Mouse (Mus musculus) limb, embryonic 10.5 days (tissue): ENCODE results near the gene Ctrl. TPM values are rescaled to one million over a fixed set of nuclear protein-coding genes. Genes with fewer than 3 reads are reported as not detected.
A peak's percentile ranks its signal among the peaks of the same experiment; 100 is the strongest.

Experiments used
- DNase-seq: peaks from one replicate; pipeline ENCODE4 v3.0.0-alpha.2; 2017; ENCODE audit warnings: low spot score
- H3K27ac ChIP-seq: fragments of 300-500 bp; sonication (generic); 2 replicates; pipeline ENCODE4 v1.5.1; 2016; ENCODE audit warnings: mild to moderate bottlenecking
- H3K27me3 ChIP-seq: fragments of 300-500 bp; sonication (generic); 2 replicates; pipeline ENCODE4 v1.6.1; 2016; ENCODE audit warnings: low read depth, mild to moderate bottlenecking; ENCODE audit not compliant: poor library complexity, severe bottlenecking
- H3K36me3 ChIP-seq: fragments of 300-500 bp; sonication (generic); 2 replicates; pipeline ENCODE4 v1.6.1; 2016; ENCODE audit warnings: mild to moderate bottlenecking, moderate library complexity
- H3K4me1 ChIP-seq: fragments of 300-500 bp; sonication (generic); 2 replicates; pipeline ENCODE4 v1.6.1; 2016
- H3K4me3 ChIP-seq: fragments of 300-500 bp; sonication (generic); 2 replicates; pipeline ENCODE4 v1.5.1; 2016; ENCODE audit warnings: mild to moderate bottlenecking, moderate library complexity
- H3K9me3 ChIP-seq: fragments of 300-500 bp; sonication (generic); replicated peaks from 2 replicates; pipeline ENCODE4 v1.6.1; 2016; ENCODE audit warnings: mild to moderate bottlenecking
- WGBS: fragments of 180-500 bp; shearing (Covaris S2); methylation state at CpG from one replicate; pipeline ENCODE4 v1.1.7; 2016; 5-methylcytosine and 5-hydroxymethylcytosine counted together
- polyA plus RNA-seq: library from polyadenylated mRNA; unstranded; fragments of >200 nt; fragmentation: Nextera tagmentation; extraction: Ambion mirVana; gene quantifications from 2 replicates; pipeline ENCODE4 v1.2.1, GENCODE M21; 2016

Ctrl gene
- polyA plus RNA-seq, 1 experiment from 2014 or later, result 2.0 TPM

GRCm38 (mm10) chr8:105961101-105961500, 27.4 kb upstream of the Ctrl start:
- WGBS, result 79% methylated on average over 14 of the region's 14 CpGs
- Histone ChIP-seq H3K4me1 (peaks cover 33% of the 10 kb centered on the region), H3K4me3 (no peak overlapping the region), H3K9me3 (no peaks in the 10 kb centered on the region), H3K36me3 (peaks cover 53% of the 10 kb centered on the region), H3K27ac (no peak overlapping the region), H3K27me3 (no peaks in the 10 kb centered on the region)
- DNase-seq, result no peak

DNA sequence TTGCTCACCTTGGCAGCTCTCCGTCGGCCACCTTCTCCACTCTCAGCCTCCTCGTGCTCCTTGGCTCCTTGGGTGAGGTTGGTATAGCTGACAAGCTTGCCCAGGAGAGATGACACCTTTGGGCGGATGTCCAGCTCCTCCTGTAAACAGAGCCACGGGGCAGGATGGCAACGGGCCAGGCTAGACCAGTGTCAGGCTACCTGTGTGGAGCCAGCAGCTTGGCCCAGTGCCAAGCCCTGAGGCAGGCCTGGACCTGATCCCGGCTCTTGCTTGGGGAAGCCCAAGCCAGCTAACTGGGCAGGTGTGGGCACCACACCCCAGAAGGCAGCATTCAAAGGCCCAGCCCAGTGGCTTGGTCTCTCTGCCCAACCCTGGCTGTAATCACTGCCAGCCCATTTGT, 25.7 kb upstream of the Ctrl start:
- Histone ChIP-seq H3K27me3 (no peaks in the 10 kb centered on the region), H3K4me3 (no peak overlapping the region), H3K9me3 (no peaks in the 10 kb centered on the region), H3K27ac (no peak overlapping the region), H3K36me3 (peaks cover 67% of the 10 kb centered on the region), H3K4me1 (peaks cover 16% of the 10 kb centered on the region)
- 94% methylated on average over 7 of the region's 7 CpGs for WGBS
- DNase-seq, result no peak

DNA sequence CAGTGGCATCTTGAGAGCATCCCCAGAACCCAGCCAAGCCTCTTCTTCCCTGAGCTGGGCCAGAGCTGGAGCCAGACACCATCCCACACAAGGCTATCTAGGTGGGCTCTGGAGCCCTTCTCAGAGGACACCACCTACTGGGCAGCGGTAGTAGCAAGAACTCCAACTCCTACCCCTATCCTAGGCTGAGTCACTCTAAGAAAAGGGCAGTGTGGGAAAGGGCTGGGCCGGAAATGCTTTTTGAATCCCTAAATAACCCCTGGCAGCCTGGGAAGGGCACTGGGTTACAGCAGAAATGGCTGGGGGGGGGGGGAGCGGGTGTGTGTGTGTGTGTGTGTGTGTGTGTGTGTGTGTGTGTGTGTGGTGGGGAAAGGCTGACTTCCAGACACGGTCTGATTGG, 24.2 kb upstream of the Ctrl start:
- Histone ChIP-seq H3K27me3 (no peaks in the 10 kb centered on the region), H3K9me3 (no peaks in the 10 kb centered on the region), H3K4me1 (peaks cover 7% of the 10 kb centered on the region), H3K27ac (no peak overlapping the region), H3K36me3 (peaks cover 78% of the 10 kb centered on the region), H3K4me3 (no peak overlapping the region)
- no peak for DNase-seq
- WGBS, result 67% methylated on average over 3 of the region's 4 CpGs

DNA sequence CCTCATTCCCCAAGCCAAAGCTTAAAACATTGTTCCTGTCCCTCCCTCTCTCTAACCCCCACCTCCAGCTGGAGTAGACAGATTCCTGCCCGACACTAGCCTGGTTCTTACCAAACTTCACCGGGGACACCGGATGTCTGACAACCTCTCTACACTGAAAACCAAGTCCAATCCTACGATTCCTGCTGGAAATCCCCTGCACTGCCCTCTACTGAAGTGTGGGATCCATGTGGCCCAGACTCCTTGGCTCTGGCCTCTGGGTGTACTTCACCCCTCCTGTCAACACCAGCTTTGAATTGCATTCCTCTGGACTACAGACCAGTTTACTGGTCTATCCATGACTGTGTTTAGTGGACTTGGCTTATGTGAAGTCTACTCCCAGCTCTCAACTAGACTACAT, 22.9 kb upstream of the Ctrl start:
- H3K27ac ChIP-seq, result no peak overlapping the region
- H3K9me3 ChIP-seq, result no peaks in the 10 kb centered on the region
- 92% methylated on average over 4 of the region's 4 CpGs for WGBS
- no peak for DNase-seq
- no peak overlapping the region for H3K4me3 ChIP-seq
- peaks cover 88% of the 10 kb centered on the region for H3K36me3 ChIP-seq
- H3K27me3 ChIP-seq, result no peaks in the 10 kb centered on the region
- peaks cover 8% of the 10 kb centered on the region for H3K4me1 ChIP-seq

- DNase-seq, result no peak
- Histone ChIP-seq H3K27ac (peak overlapping the region; percentile 22; the same call in 1 of the 2 replicates), H3K36me3 (peaks cover 93% of the 10 kb centered on the region)
Measured at GRCm38 (mm10) chr8:105951057-105951659, 17.5 kb upstream of the Ctrl start.

DNA sequence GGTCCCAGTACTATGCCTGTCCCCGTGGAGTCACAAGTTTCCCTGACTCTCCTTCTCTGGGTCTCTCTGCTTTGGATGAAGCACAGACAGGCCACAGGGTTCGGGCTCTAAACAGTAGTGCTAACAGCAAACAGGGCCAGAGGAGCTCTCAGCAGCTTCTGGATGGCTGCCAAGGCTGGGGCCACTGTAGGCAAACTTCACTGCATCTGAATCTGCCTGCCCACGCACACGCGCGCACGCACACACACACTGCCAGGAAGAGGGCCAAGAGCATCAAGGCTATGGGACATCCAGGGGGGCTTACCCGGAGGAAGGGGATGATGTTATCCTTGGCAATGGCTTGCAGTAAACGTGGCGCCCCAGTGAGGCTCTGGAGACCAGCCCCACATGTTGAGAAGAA, 15.7 kb upstream of the Ctrl start:
- 94% methylated on average over 10 of the region's 10 CpGs for WGBS
- H3K36me3 ChIP-seq, result peaks cover 96% of the 10 kb centered on the region
- peaks cover 12% of the 10 kb centered on the region for H3K4me1 ChIP-seq
- no peaks in the 10 kb centered on the region for H3K27me3 ChIP-seq
- no peak overlapping the region for H3K4me3 ChIP-seq
- DNase-seq, result no peak
- H3K27ac ChIP-seq, result no peak overlapping the region
- H3K9me3 ChIP-seq, result no peaks in the 10 kb centered on the region

More at GRCm38 (mm10) chr8:105951057-105951659, 17.5 kb upstream of the Ctrl start:
- whole genome bisulfite sequencing, result 60% methylated on average over 7 of the region's 7 CpGs
- no peaks in the 10 kb centered on the region for H3K9me3 ChIP-seq
- H3K27me3 ChIP-seq, result no peaks in the 10 kb centered on the region
- peaks cover 12% of the 10 kb centered on the region for H3K4me1 ChIP-seq
- no peak overlapping the region for H3K4me3 ChIP-seq

DNA sequence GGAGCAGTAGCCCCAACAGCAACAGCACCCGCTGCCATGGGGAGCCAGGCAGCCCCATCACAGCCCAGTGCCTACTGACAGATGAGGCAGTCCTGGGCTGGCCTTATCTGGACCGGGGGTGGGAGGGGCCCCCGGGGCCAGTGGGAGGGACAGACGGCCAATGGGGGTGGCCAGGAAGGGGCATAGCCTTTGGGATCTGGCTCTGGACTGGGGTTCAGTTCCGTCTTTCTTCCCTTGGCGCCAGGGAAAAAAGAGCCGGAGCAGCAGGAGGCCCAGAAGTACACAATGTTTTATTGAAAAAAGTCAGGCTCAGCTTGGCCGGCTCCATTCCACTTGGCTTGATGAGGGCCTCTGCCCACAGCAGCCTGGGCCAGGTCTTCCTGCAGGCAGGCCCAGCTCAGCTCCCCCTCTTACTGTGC, 9.7 kb upstream of the Ctrl start, which contains the start of gene Lcat:
Gene Lcat (minus strand): TSS at position 62 of the 419 bp plus-strand sequence.
- Histone ChIP-seq H3K27ac (no peak within 1 kb of the TSS), H3K27me3 (no peaks in the 10 kb centered on the region), H3K9me3 (no peaks in the 10 kb centered on the region), H3K36me3 (peaks cover 83% of the 10 kb centered on the region), H3K4me3 (no peak within 1 kb of the TSS), H3K4me1 (peaks cover 1% of the 10 kb centered on the region; the same call in 1 of the 2 replicates)
- WGBS, result 92% methylated on average over 8 of the region's 8 CpGs
- no peak for DNase-seq

- Histone ChIP-seq H3K4me1 (peaks cover 9% of the 10 kb centered on the region), H3K27ac (no peak overlapping the region), H3K27me3 (no peaks in the 10 kb centered on the region), H3K9me3 (no peaks in the 10 kb centered on the region), H3K4me3 (no peak overlapping the region), H3K36me3 (peaks cover 75% of the 10 kb centered on the region)
- DNase-seq, result no peak
- 94% methylated on average over 5 of the region's 5 CpGs for WGBS
Measured at GRCm38 (mm10) chr8:105942542-105942941, 8.9 kb upstream of the Ctrl start.

DNA sequence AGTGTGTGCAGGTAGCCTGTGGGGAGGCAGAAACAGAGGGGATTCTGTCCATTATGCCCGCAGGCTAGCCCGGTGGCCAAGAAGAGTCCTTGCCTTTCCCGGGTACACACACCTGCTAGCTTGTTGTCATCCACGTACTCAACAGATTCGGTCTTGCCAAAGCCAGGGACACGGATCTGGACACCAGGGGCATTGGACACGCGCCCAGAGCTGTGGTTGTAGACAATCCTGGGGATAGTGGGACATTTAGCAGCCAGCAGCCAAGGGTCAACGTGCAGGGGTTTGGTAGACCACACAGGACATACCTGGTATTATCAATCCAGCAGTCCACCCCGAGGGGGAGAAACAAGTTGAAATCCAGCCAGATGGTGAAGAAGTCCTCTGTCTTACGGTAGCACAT, 8.4 kb upstream of the Ctrl start:
- Histone ChIP-seq H3K27me3 (no peaks in the 10 kb centered on the region), H3K4me1 (peaks cover 14% of the 10 kb centered on the region), H3K9me3 (no peaks in the 10 kb centered on the region), H3K36me3 (peaks cover 70% of the 10 kb centered on the region), H3K27ac (no peak overlapping the region), H3K4me3 (no peak overlapping the region)
- WGBS, result 95% methylated on average over 11 of the region's 11 CpGs
- no peak for DNase-seq

GRCm38 (mm10) chr8:105938306-105938669, 4.6 kb upstream of the Ctrl start, which contains the start of gene Psmb10:
TSS of gene Psmb10 (minus strand) at chr8:105938444.
- peak within 1 kb of the TSS; percentile 89 for H3K27ac ChIP-seq
- DNase-seq, result peak; percentile 43
- H3K9me3 ChIP-seq, result no peaks in the 10 kb centered on the region
- H3K4me3 ChIP-seq, result peak within 1 kb of the TSS; percentile 83
- H3K4me1 ChIP-seq, result peaks cover 33% of the 10 kb centered on the region
- H3K36me3 ChIP-seq, result peaks cover 34% of the 10 kb centered on the region
- H3K27me3 ChIP-seq, result no peaks in the 10 kb centered on the region
- 37% methylated on average over 4 of the region's 4 CpGs for WGBS

DNA sequence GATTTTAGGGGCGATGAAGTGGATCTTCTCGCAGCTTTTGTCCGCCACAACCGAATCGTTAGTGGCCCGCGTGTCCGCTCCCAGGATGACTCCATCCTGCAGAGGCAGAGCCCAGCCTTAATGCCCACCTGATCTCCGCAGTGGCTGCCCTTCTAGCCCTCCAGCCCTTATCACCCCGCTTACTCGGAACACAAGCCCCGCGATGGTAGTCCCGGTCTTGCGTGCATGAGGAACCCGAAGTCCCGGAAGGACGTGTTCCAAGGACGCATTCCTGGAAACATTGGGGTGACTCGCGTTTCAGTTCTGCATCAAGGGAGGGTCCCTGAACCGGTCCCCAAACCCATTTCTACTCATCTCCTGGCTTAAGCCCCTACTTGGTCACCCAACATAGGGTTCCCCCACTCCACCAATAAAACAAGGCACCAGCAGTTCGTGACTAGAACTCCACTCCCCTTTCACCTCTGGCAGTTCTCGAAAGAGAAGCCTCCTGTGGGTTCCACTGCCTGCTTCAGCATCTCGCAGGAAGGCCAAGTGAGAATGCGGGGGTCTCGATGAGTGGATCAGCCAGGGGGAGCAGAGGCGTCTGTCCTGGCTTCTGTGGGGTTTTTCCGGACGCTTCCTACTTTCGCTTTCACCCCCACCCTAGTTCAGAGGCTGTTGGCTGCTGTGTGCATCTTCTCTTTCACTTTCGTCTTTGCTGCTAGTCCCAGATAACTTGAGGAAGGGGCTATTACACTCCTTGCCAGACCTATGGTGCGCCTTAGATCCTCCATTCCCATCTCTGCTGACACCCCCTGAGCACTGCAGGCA, 4.0 kb upstream of the Ctrl start:
- H3K4me1 ChIP-seq, result peaks cover 33% of the 10 kb centered on the region
- WGBS, result 1% methylated on average over 33 of the region's 33 CpGs
- H3K9me3 ChIP-seq, result no peaks in the 10 kb centered on the region
- peaks cover 28% of the 10 kb centered on the region for H3K36me3 ChIP-seq
- H3K27me3 ChIP-seq, result no peaks in the 10 kb centered on the region
- DNase-seq, result peak; percentile 44
- H3K27ac ChIP-seq, result peak overlapping the region; percentile 89
- H3K4me3 ChIP-seq, result peak overlapping the region; percentile 83

- Histone ChIP-seq H3K4me1 (peaks cover 33% of the 10 kb centered on the region), H3K36me3 (peaks cover 25% of the 10 kb centered on the region), H3K9me3 (no peaks in the 10 kb centered on the region), H3K27ac (peak overlapping the region; percentile 89), H3K27me3 (no peaks in the 10 kb centered on the region), H3K4me3 (peak overlapping the region; percentile 83)
- WGBS, result under 1% methylated on average over 30 of the region's 30 CpGs
- DNase-seq, result peak; percentile 90
Measured at GRCm38 (mm10) chr8:105936866-105937475, 3.3 kb upstream of the Ctrl start.
